Mouse (Mus musculus): ENCODE data around the gene Lrfn1.

GRCm38 (mm10) chr7:28440739-28441138 lies 11.0 kb upstream of the Lrfn1 start:
- TF ChIP-seq TAL1 (IDR thresholded peaks at IDR 0.05; ENCODE audit: low read length), result no peak
- no peak for TF ChIP-seq GATA1 (IDR thresholded peaks at IDR 0.05; ENCODE audit: low read length)
